Mouse (Mus musculus): ENCODE measurements around the gene Tubgcp5.

Gene Tubgcp5

DNA sequence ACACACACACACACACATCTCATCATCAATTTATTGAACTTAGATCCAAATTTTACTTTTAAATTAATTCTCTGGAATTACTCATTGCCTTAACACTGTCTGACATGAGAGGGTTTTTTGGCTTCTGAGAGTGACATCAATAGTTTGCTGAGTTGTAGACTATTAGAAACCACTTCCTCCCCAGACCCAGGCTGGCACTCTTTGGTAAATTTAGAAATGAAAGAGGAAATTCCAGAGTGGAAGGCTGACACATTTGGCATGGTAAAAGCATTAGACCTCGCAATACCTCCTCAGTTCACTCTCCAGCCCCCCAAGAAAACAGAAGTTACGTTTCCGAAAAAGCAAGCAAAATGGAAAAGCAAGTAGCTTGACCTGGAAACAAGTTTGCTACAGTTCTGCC lies 58.8 kb downstream of the Tubgcp5 start:
- no peak for DNase-seq (ENCODE audit: low read depth, low spot score)

- no peak for DNase-seq (ENCODE audit: low read depth, low spot score)
Measured at GRCm38 (mm10) chr7:55855597-55855996, 61.6 kb downstream of the Tubgcp5 start.

DNA sequence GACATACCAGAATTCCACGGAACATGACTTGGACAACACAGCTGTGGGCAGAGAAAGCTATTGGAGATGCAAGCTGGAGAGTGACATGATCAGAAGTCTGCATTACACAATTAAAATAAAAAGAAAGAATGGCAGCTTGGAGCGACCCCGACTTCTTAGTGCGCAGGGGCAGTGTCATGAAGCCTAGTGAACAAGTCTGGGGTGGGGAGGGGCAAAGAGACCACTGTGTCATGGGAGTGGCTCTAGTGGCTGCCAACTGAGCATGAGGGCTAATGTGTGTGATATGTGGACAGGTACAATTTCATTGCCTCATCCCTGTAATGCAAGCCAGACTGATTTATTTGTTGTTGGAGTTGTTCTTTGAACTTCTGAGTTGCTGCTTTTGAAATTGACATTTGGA lies 62.8 kb downstream of the Tubgcp5 start:
- DNase-seq (ENCODE audit: low read depth, low spot score), result no peak

- DNase-seq (ENCODE audit: low read depth, low spot score), result no peak
Measured at GRCm38 (mm10) chr7:55857729-55858128, 63.8 kb downstream of the Tubgcp5 start.

DNA sequence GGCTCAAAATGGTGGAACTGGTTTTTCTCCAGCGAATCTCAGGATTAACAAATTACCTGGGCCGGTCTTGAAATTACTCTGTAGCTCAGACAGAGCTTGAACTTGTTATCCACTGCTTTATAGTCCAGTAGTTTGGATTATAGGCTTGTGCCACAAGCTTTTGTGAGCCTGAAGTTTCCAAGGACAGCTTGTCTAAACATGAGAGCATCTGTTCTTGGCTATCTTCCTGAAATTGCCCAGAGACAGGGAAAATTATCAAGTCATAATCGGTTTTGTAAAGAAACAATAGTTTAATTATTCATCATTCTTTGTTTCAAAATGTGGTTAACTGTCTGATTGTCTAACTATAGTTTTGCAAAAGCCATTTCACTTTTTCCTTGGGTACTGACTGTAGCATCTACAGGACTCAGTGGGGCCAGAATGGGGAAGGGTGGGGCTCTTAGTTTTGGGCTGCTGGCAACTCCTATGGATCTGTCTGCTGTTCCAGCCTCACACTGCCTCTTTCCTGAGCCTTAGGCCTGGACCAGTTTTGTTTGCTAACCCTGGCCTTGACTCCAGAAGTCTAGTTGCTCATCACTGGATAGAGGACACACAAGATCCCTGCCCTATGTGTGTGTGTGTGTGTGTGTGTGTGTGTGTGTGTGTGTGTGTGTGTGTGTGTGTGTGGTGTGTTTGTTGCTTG lies 65.0 kb downstream of the Tubgcp5 start:
- DNase-seq (ENCODE audit: low read depth, low spot score), result no peak

DNA sequence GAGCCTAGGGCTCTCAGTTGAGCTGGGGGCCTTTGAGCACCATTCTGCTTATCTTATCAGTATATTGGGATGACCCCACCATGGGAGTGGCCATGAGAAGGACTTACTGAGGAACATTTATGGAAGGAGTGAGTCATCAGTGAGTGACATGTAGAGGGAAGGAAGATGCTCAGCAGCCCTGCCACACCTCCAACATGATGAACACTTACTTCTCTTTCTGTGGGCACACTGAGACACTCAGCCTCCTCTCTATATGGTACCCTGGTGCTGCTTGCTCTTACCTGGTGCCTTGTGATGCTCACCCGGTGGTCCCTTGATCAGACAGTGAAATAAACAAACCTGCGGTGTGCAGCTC lies 65.5 kb downstream of the Tubgcp5 start:
- DNase-seq (ENCODE audit: low read depth, low spot score), result no peak

DNA sequence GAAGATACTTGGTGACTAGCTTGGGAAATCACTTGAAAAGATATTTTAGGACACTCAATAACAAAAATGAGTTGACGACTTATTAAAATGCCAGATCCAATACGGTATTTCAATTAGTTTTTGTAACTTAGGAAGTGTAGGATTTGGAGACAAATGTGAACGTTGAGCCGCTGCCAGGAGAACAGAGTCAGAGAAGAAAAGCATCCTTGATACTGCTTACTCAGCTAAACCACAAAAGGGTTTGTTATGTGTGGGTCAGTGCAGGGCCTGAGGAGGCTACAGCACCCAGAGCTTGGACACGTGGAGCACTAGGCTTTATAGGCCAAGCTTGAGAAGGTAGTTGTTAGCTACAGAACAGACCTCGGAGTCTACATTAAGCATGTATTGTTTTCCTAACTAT lies 66.0 kb downstream of the Tubgcp5 start:
- no peak for DNase-seq (ENCODE audit: low read depth, low spot score)

DNA sequence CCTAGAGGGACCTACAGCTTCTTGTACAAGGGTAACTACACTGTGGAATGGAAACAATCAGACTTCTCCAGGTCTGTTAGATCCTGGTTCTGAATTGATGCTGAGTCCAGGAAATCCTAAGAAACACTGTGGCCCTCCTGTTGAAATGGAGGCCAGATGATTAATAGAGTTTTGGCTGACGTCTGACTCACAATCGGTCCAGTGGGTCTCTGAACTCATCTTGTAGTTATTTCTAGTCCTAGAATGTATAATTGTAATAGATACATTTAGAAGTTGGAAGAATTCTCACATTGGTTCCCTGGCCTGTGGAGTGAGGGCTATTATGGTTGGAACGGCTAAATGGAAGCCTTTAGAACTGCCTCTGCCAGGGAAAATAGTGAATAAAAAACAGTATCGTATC lies 67.2 kb downstream of the Tubgcp5 start:
- DNase-seq (ENCODE audit: low read depth, low spot score), result no peak

- no peak for DNase-seq (ENCODE audit: low read depth, low spot score)
Measured at GRCm38 (mm10) chr7:55865044-55865443, 71.1 kb downstream of the Tubgcp5 start.

DNA sequence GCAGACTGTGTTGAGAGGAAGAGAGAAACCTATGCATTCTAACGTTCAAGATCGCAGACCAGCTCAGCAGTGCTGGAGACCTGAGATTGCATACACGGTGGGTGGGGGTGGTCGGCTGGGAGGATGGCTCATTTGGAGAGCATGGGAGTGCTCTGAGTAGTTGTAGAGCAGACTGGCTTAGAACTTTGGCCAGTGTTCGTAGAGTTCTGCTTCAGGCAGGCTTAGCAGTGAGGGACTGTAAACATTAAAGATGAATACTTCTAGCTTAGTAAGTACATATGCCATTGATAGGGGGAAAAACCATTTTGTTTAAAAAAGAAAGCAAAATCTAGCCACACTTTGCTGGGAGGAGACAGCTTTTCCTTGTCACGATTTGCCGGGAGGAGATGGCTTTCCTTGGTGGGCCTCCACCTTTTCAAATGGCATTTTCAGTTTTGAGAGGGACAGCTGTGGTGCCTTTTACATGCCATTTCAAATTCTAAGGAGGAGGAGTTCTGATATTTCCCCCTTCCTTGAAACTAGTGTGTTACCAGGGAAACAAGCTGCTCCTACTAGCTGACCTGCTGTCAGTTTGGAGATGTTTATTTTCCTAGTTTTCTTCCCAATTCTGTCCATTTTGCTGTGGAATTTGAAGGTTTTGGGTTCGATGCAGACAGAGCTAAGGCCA lies 71.9 kb downstream of the Tubgcp5 start:
- no peak for DNase-seq (ENCODE audit: low read depth, low spot score)

DNA sequence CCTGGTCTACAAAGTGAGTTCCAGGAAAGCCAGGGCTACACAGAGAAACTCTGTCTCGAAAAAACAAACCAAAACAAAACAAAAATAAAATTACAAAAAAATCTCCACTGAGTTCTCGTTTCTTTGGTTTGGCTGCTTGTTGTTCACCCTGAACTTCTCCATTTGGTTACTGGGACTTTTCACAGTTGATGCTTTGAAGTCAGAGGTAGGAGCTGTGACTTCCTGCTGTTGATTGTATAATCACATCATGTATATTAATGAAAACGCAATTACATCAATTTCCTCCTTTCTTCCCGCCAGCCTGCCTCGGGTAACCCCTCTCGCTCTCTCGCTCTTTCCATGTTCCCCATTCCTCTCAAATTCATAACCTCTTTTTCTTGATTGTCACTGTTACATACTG lies 74.3 kb downstream of the Tubgcp5 start:
- no peak for DNase-seq (ENCODE audit: low read depth, low spot score)

- no peak for DNase-seq (ENCODE audit: low read depth, low spot score)
Measured at GRCm38 (mm10) chr7:55869220-55869619, 75.3 kb downstream of the Tubgcp5 start.

DNA sequence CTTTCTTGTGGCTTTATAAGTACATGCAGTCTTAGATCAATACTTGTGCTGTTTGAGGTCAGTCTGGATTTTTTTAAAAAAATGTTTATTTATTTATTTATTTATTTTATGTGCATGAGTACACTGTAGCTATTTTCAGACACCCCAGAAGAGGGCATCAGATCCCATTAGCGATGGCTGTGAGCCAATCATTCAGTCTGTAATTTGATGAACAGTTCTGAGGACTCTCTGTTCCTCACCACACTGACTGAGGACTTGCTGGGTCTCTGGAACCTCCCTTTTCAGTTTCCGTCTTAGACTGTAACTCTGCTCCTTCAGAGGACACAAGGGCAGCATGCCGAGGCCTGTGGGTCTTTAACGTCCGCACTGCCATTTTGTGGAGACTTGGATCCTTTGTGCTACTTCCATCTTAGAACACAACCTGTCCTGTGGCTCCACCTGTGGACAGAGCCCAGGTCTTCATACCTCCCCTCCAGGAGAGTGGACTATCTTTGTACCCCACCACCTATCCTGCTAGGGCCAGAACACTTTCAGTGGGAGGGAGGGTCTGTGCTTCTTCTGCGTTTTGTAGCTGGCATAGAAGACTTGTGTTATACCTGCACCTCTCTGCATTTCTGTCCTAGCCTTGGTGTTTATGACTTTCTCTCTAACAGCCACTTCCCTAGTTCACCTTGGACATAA lies 76.5 kb downstream of the Tubgcp5 start:
- DNase-seq (ENCODE audit: low read depth, low spot score), result no peak

DNA sequence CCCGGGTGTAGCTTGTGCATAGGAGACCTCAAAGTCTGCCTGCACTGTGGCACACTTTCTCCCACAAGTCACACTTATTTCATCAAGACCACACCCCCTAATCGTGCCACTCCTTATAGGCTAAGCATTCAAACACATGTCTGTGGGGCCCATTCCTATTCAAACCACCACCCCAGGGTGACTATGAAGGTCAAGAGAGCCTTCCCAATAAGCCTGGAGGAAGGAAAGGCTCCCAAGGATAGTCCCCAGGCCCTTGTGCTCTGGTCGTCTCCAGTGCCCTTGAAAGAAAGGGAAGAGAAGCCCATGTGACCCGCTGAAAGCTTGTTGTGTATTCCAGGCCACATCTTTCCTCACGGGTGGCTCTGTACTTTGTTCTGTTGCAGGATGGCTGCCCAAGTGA lies 77.5 kb downstream of the Tubgcp5 start:
- DNase-seq (ENCODE audit: low read depth, low spot score), result no peak

- no peak for DNase-seq (ENCODE audit: low read depth, low spot score)
Measured at GRCm38 (mm10) chr7:55874703-55875102, 80.7 kb downstream of the Tubgcp5 start.

DNA sequence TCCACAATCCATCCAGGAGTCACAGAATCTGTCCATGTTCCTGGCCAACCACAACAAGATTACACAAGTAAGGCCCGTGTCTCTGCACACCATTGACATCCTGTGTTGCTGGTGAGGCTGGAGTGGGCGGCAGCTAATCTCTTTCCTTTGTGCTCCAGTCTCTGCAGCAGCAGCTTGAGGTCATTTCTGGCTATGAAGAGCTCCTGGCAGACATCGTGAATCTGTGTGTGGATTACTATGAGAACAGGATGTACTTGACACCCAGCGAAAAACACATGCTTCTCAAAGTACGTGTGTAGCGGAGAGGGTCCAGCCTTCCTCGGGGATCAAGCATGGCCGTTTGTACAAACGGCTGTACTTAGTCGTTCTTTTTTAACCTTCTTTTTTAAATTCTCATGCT lies 83.8 kb downstream of the Tubgcp5 start:
- no peak for DNase-seq (ENCODE audit: low read depth, low spot score)

GRCm38 (mm10) chr7:55880882-55881281 lies 86.9 kb downstream of the Tubgcp5 start:
- DNase-seq (ENCODE audit: low read depth, low spot score), result no peak

All from WW6 (cell line).